Mouse (Mus musculus): ENCODE measurements around the gene Lhfpl2.
"Not testable (repeated sequence)": the region's sequence is repeated elsewhere in the genome, so short reads cannot be mapped to it uniquely, and the experiment has no call there.

The Lhfpl2 gene

DNA sequence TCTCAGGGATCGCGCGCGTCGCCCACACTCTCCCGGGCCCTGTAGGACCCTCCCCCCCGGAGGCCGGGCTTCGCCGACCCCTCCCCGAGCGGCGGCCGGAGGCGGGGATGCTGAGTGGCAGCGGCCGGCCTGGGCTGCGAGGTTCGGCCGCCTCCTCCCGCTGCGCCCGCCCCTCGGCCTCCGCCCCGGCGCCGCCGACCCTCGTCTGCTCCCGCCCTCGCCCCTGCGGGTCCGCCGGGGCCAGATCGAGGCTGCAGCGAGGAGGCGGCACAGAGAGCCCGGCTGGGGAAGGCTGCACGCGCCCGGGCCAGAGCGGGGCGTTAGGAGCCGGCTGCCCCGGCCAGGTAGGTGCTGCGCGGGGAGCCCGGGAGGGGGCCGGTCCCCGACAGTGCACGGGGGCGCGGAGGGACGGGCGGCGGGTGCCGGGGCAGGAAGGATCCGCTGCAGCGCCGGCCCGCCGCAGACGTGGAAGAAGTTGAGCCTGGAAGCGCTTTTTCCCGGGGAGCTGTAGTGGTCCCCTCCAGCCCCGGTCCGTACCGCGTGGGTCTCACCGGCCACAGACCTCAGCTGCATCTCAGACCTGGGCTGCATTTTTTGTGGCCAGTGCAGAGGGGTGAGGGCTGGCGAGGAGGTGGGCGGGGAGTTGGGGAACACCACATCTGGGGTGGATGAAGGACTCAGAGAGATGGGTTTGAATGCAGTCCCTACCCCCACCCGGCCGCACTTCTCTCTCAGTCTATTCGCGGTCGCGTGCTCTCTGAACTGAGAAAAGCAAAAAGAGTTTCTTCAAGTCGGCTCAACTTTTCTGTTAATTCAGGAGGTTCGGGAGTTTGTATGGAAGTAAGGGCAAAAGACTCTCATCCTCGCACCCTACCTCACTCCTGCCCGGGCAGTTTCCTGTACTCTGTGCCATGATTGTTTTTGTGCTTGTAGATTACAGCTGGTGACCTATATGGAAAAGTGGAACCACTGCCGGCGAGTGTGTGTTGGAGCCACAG is at the start of gene Lhfpl2:
TSS of gene Lhfpl2 (plus strand) at position 234 of the 998 bp plus-strand sequence.
- peak; percentile 15 for DNase-seq (ENCODE audit: low spot score)

DNA sequence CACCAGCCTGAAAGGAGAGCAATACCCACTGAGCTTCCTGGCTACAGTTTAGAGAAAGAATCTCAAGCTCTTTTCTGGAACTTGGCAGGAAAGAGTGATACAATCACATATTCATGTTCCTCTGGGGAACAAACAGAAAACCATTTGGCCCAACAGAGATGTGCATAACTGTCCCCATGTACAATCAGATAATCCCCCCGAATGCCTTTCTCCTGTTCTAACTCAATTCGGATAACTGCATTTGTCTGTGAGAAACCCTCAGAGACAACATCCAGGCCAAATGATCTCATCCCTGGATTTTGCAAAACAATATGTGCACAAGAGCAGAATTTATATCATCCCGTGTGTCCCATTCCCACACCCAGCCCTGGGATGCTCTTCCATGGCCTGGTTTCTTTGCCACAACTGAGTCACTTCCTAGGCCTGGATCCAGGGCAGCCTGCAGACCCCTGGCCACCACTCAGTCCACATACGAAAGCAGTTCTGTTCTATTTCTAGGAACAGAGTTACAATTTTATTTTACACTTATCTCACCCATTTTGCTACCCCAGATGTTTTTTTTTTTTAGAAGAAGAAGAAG is 45.5 kb upstream of the Lhfpl2 start:
- DNase-seq (ENCODE audit: low spot score) = no peak

DNA sequence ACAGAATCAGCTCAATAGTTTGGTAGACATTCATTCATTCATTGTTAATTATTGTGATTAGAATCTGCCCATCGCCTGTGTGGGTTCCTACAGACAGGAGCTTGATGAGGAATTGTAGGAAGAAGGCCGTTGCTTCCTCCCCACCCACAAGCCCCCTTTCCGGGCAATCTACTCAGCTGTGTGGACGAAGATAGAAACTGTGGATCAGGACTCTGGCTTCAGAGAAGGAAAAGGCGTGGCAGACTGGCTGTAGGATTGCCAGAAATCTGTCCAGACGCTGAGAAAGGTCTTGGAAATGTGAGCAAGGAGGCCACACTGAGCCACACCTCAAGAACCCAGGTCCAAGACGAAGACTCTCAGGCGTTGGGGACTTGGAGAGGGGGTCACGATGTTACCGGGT is 43.6 kb upstream of the Lhfpl2 start:
- DNase-seq (ENCODE audit: low spot score) = no peak

DNA sequence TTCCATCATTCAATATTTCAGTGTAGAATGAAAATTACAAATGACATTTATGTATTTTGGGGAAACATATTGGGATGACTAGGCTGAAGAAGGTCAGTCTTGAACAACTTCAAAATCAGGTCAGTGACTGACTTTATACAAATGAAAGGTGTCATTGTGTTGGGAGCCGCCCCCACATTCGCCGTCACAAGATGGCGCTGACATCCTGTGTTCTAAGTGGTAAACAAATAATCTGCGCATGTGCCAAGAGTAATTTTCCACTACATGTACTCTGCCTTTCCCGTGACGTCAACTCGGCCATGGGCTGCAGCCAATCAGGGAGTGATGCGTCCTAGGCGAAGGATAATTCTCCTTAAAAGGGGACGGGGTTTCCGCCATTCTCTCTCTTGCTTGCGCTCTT is 33.0 kb upstream of the Lhfpl2 start:
- not testable (repeated sequence) for DNase-seq (ENCODE audit: low spot score)

DNA sequence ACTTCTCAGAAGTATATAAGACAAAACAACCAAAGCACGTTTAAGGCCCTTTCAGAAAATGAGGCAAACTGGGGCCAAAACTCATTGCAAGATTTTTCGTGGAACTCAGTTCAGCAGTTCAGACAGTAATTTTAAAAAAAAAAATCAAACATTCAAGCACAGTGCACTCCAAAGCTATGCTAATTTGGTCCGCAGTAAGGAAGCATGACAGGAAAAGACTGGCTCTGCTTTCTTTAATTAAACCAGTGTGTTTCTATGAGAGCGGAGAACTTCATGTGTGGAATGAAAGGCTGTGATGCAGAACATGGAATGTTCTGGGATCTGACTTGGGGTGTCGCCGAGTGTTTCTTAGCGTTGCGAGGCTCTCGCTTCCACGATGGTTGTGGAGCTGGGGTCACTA is 28.4 kb upstream of the Lhfpl2 start:
- DNase-seq (ENCODE audit: low spot score) = no peak

DNA sequence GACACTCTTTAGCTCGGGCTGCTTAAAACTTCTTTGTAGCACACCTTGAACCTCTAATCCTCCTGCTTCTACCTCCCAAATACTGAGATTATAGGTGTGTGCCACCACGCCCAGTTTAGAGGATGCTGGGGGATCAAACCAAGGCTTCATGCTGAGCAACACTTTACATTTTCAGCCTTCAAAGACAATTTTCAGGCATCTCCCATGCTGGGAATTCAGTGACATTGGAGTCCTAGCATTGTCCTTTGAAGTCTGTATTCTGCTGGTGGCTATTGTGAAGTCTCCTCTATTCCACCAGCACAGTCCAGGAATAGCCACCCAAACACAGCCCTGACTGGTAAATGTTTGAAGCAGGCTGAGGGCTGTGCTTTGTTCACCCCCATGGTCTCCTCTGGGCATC is 27.0 kb upstream of the Lhfpl2 start:
- no peak for DNase-seq (ENCODE audit: low spot score)

DNA sequence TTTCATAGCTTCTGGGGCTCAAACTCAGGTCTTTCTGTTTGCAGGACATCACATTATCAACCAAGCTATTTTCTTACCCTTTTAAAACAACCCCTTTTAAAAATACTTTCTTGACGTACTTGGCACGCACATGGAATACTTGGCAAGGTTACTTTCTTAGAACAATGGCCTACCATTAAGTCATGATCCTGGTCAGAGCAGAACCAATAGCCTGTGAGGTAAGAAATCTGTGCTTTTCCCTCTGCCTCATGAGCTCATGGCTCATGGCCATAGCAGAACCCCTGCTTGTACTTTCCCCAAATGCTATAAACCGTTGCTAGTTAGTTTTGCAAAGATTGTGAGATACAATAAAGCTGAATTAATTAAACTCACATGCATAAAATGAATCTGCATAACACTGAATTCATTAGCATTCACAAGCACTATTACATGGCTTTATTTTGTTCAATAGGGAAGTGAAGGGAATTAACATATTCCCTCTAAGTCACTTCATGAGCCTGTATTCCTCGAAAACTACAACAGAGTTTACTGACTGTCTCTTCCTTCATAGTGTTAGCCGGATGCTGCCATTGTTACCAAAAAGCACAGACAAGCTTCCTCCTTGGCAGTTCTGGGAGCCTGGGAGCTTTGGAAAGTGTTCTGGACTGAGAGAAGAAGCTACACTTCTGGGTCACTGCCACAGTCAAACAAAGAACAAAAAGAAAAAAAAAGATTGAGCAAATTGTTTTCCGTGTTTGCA is 20.1 kb upstream of the Lhfpl2 start:
- DNase-seq (ENCODE audit: low spot score) = no peak

DNA sequence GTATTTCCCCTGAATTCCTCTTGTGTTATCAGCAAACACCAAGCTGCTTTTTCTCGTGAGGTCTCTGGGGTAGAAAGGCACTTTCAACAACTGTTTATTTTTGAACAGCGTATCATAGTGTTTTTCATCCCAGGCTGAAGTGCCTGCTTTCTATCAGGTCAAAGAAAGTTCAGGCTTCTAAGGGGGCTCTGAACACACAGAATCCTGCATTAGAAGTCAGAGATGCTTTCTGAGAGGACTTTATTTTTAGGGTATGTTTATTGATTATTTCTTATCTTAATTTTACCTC is 19.6 kb upstream of the Lhfpl2 start:
- no peak for DNase-seq (ENCODE audit: low spot score)

DNA sequence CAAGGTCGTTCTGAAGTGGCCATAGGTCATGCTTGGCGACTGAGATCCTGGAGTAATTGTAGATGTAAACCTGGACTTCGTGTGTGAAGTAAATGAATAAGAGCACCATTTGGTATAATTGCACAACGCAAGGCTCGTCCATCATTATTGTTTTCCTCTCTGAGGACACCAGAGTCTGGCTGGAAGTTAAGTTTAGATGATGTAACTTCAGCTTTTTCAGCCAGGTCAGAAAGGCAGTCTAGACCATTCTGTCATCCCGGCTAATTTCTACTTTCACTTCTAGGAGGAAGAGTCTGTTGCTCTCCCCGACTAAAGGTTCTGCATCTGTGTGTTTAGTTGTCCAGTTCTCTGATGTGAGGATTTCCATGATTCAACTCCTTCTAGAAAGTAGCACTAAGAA is 7.6 kb upstream of the Lhfpl2 start:
- no peak for DNase-seq (ENCODE audit: low spot score)

DNA sequence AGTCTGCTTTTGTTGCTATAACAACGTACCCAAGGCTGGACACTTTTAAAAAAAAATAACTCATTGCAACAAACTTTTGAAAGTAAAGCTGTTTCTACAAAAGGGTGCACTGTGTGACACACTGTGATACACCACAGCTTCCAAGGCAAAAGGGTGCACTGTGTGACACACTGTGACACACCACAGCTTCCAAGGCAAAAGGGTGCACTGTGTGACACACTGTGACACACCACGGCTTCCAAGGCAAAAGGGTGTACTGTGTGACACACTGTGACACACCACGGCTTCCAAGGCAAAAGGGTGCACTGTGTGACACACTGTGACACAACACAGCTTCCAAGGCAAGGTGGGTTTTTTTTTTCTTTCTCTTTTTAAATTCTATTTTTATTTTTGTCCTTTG is 6.8 kb upstream of the Lhfpl2 start:
- DNase-seq (ENCODE audit: low spot score) = no peak

DNA sequence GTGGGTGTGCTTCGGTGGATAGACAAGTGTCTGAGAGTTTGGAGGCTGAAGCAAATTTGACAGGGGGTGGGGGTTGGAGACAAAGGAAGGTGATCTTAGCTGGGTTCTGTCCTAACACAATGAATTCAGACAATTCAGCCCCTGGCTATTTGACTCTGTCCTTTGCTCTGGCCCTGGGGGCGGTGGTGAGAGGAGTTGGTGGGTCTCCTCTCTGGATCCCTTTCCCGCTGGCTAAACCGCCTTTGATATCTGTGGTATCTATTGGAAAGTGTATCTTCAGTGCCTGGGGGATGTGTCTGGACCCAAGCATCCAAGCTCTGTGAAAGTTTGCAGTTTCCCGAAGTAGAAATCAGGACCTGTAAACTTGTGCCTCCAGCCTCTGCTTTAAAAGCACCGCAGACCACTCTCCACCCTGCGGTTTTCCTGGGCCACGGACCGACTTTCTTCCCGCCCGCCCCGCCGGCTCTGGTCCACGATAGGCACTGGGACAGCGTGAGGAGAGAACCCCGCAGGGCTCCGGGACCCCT is 497 bp upstream of the Lhfpl2 start:
- no peak for DNase-seq (ENCODE audit: low spot score)

DNA sequence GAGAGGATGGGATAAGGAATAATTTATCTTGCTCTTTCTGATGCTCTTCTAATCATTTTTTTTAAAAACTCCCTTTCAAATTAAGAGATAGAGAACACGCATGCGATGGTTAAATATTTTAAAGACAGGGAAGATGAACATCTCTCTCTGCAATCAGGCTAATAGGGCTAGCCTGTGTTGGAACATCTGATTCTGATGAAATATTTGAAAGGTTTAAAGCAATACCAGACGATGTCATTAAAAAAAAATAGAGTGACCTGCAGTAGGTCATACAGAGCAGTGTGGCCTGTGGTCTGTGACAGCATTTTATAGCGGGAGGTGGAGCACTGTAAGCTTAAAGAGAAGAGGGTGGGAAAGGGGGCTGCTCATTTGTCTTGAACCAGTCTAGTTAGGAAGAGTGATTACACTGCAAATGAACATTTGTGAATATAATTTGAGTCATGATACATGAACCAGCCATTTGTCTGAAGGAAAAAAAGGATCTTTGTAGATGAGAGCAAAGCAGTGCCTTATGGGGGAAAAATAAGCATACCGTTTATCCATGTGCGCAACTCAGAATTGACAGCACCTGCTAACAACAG is 1.1 kb downstream of the Lhfpl2 start:
- no peak for DNase-seq (ENCODE audit: low spot score)

DNA sequence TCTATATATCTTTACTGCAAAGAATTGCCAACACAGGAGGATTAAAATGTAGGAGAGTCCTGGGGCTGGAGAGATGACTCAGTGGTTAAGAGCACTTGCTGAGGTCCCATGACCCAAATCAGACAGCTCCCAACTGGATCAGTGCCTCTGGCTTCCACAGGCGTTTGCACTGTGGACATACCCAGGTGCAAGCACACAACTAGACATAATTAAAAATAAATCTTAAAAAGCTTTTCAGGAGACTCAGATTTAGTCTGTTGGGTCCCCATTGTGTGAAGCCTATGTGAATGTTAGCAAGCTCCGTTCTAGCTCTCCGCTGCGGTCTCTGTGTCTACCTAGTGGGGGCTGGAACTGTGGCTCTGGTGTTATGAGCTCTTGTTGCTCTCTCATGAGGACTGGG is 1.8 kb downstream of the Lhfpl2 start:
- DNase-seq (ENCODE audit: low spot score) = no peak

DNA sequence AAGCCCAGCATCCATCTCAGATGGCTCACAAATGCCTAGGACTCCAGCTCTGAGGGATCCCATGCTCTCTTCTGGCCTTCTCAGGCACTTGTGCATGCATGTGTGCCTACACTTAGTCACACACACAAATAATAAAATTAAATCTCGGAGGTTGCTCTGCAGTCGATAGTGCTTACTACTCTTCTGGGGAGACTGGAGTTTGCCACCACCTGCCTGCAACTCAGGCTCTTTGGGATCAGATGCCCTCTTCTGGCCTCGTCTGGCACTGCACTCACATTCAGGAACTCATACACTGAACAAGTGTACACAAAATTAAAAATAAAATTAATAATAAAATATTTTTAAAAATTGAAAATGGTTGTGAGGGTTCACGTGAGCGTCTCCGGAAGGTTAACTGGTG is 2.2 kb downstream of the Lhfpl2 start:
- no peak for DNase-seq (ENCODE audit: low spot score)

DNA sequence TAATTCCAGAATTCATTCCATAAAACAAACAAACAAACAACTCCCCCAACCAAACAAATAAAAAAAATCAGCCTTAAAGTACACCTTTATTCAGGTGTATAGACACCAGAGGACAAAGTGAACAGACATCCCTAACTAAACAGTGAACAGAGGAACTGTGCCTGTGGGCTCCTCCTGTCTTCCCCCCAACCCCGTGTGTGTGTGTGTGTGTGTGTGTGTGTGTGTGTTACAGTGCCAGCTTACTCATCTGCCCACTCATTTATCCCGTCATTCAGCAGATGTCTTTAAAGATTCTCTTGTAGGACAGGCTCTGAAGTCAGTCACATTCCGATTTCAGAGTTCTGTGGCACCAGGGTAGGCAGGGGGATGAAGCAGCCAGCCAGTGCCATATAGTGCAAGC is 2.9 kb downstream of the Lhfpl2 start:
- no peak for DNase-seq (ENCODE audit: low spot score)

DNA sequence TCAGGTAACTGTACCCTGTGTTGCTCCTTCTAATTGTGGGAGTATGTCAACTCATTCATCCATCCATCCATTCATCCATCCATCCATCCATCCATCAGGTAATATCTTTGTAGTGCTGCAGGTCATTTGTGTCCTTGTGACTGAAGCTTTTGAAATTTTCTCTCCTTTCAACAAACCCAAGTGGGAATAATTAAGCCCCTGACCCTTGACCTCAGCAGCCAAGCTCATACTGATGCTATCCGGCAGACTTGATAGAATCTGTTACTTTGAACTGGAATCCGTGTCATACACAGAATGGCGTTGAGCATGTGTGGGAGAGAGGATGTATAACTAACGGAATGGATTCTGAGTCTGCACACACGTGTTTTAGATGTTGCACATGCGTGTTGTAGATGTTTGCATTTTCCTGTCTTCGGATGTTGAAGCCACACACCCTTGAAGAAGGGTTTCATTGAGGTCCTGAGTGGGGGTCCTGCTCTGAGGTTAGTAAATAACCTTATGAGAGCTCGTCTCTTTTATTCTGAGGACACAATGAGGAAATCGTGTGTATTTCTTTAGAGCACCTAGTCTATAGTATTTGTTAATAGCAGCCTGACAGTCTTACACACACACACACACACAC is 3.8 kb downstream of the Lhfpl2 start:
- no peak for DNase-seq (ENCODE audit: low spot score)

DNA sequence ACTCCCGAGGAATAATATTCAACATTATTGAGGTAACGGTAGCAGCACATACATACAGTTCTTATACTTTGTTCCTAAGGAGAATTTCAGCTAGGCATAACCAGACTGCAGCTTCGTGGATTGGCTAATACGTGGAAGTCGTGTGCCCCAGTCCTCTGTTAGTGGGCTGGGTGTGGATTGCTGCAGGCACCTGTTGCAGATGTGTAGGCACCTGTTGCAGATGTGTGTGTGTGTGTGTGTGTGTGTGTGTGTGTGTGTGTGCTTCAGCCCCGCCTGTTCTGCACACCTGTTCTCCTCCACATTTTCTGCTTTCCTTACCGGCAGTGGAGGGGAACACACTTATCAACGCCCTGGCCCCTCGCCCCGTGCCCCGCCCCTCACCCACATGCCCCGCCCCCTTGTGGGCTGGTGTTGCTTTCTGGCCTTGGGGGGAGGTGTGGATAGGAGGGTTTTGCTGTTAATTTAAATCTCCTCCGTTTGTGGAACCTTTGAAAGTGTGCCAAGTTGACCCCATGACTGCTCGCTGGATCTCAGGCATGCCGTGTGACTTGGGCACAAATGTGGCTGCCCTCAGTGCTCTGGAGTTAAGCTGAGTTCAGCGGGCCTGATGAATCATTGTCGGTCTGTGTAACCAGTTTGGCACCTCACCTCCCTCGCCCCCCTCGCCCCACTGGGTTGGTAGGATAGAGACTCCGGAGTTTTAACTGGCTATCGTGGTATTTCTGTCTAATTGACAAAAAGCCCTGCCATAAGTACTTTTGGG is 4.9 kb downstream of the Lhfpl2 start:
- no peak for DNase-seq (ENCODE audit: low spot score)

DNA sequence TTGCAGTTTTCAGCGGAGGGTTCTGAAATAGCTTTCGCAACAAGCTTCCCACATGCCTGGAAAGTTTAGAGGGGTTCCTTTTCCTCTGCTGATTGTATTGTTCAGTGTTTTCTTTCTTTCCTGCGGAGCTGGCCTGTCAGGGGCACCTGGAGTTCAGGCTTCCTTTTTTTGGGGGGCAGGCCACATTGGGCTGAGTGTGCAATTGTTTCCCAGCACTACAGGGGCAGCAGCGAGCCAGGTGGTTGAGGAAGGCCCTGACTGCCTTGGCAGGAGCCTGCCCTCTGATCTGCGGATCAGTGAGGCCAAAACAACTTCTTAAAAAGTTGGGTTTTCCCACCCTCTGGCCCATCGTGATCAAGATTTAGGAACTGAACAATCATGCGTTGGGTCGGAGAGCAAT is 5.6 kb downstream of the Lhfpl2 start:
- DNase-seq (ENCODE audit: low spot score) = no peak

DNA sequence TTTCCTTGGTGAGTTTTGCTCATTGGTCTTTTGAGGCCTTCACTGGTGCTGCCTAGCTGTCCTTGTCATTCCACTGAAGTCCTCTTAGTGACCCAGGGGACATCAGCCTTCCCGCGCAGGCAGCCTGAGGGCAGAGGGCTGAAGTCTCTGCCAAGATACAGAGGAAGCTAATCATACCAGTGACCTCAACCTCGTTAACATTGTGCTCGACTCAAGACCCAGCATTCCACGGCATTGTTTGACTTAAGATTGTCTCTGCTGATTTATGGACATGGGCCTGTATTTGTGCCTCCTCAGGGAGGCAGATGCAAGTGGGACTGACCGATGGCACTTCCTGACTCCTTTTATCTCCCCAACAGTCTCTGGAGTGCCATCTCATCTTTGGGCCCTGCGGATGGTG is 7.0 kb downstream of the Lhfpl2 start:
- DNase-seq (ENCODE audit: low spot score) = no peak

DNA sequence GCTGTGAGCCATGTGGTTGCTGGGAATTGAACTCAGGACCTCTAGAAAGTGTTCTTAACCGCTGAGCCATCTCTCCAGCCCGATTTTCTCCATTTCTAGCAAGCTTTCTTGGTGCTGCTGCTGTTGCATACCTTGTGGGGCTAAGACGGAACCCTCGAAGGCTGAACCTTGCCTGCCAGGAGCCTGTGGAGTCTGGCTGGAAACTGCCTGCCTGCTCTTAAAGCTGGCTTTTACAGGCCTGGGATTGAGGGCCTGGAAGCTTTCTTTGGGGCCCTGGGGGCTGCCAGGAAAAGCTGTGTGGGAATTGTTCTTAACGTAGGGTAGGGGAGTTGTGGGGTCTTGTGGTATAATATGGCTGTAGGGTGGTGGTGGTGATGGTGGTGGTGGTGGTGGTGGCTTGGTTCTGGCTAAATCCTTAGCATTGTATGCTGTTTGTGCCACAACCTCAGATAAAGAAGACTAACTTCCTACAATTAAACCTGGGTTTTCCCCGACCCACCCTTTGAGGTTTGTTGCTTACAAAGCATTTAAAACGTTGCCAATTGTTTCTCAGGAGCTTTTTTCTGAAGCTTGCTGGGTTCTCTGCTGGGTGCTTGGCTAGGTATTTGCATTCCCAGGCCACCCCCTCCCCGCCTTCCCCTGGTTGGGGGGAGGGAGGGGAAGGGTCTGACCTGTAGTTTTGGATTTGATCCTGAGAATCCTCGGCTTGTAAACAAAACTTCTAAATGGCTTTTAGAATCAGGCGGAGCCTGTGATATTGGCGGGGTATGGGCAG is 7.9 kb downstream of the Lhfpl2 start:
- DNase-seq (ENCODE audit: low spot score) = no peak
